8 mouse cellular contexts compared by ENCODE assay signal in genomic region chr11:117975211-117975967, GRCm38 (mm10). TPM values are rescaled to one million over a fixed set of nuclear protein-coding genes. Genes with fewer than 3 reads are reported as not detected.
DNase-seq lines count a peak whose midpoint lies in the region; ATAC-seq and TF ChIP-seq lines count a peak whose summit lies in the region.

No protein-coding gene starts in this region.

- peak; percentile 24 for DNase-seq in adrenal gland, postnatal 14 days
- DNase-seq in adrenal gland, postnatal 4 days (ENCODE audit: low spot score in 2 of 2), result no peak
- DNase-seq in lung, postnatal 10 days, result no peak
- peak; percentile 13 for DNase-seq in hindbrain, postnatal 0 days (ENCODE audit: low spot score)
- peak; percentile 75 for DNase-seq in retina, postnatal 1 day
- no peak for DNase-seq in adrenal gland, adult 18-20 months (ENCODE audit: low spot score in 2 of 2)
- DNase-seq in layer of hippocampus, adult 9-11 months, result no peak

- TF ChIP-seq CTCF in hindbrain, postnatal 0 days (IDR thresholded peaks at IDR 0.05; ENCODE audit: low read depth), result no peak

- H3K4me2 ChIP-seq in lung, embryonic 15.5 days, result peak overlapping the region; percentile 8; the same call in 1 of the 2 replicates
- no peak overlapping the region for H3K4me2 ChIP-seq in hindbrain, postnatal 0 days (ENCODE audit: low read depth, low read length)

- no peak overlapping the region for H3K4me3 ChIP-seq in lung, embryonic 15.5 days
- H3K4me3 ChIP-seq in hindbrain, postnatal 0 days (ENCODE audit: low read length), result no peak overlapping the region

- H3K9ac ChIP-seq in lung, embryonic 15.5 days, result no peak overlapping the region
- H3K9ac ChIP-seq in hindbrain, postnatal 0 days (replicated peaks; ENCODE audit: low read length), result no peak overlapping the region

- no peaks in the 10 kb centered on the region for H3K9me3 ChIP-seq in lung, embryonic 15.5 days
- no peaks in the 10 kb centered on the region for H3K9me3 ChIP-seq in hindbrain, postnatal 0 days (ENCODE audit: low read length)

- no peak for ATAC-seq in lung, embryonic 15.5 days (ENCODE audit: borderline replicate concordance, extremely low read depth, low FRiP score, low TSS enrichment)
- ATAC-seq in hindbrain, postnatal 0 days, result 0 out of 2 replicates have a peak, but pooled peaks have one; percentile 4

- H3K27me3 ChIP-seq in lung, embryonic 15.5 days, result no peaks in the 10 kb centered on the region
- H3K27me3 ChIP-seq in hindbrain, postnatal 0 days (ENCODE audit: insufficient read depth, low read length), result no peaks in the 10 kb centered on the region

- peaks cover 39% of the 10 kb centered on the region for H3K4me1 ChIP-seq in lung, embryonic 15.5 days
- H3K4me1 ChIP-seq in hindbrain, postnatal 0 days (ENCODE audit: insufficient read depth, low read length), result peaks cover 17% of the 10 kb centered on the region

- H3K36me3 ChIP-seq in lung, embryonic 15.5 days, result no peaks in the 10 kb centered on the region
- H3K36me3 ChIP-seq in hindbrain, postnatal 0 days (ENCODE audit: insufficient read depth, low read length), result no peaks in the 10 kb centered on the region

- peak overlapping the region; percentile 78 for H3K27ac ChIP-seq in lung, embryonic 15.5 days
- H3K27ac ChIP-seq in hindbrain, postnatal 0 days, result peak overlapping the region; percentile 58; the same call in 1 of the 2 replicates

- WGBS in lung, embryonic 15.5 days, result 14% methylated on average over 18 of the region's 18 CpGs
- WGBS in hindbrain, postnatal 0 days, result 13% methylated on average over 18 of the region's 18 CpGs

RNA-seq across cellular contexts. Expression of gene Socs3, which starts 5.5 kb away (rescaled TPM):
- total RNA-seq in adrenal gland, postnatal 14 days (2021), result 4.8 and 6.5 TPM in 2 replicates
- 10 to 100 TPM; 11.8 to 12.7 TPM for total RNA-seq in adrenal gland, postnatal 4 days (2021)
- polyA plus RNA-seq in lung, embryonic 15.5 days (2015; fragmentation: Nextera tagmentation; extraction: Ambion mirVana), result 12.7 and 13.5 TPM in 2 replicates
- total RNA-seq in hindbrain, postnatal 0 days (2014; rRNA removed), result 12.3 and 12.4 TPM in 2 replicates
- polyA plus RNA-seq in hindbrain, postnatal 0 days (2015; fragmentation: Nextera tagmentation; extraction: Ambion mirVana), result 6.0 and 7.0 TPM in 2 replicates
- 1 to 10 TPM; 4.2 to 5.6 TPM for total RNA-seq in adrenal gland, adult 18-20 months (2021)

RNA-seq across cellular contexts. Expression of gene Pgs1, which starts 10.7 kb away (rescaled TPM):
- 32.9 and 39.2 TPM in 2 replicates for total RNA-seq in adrenal gland, postnatal 14 days (2021)
- 10 to 100 TPM; 39.1 to 40.4 TPM for total RNA-seq in adrenal gland, postnatal 4 days (2021)
- polyA plus RNA-seq in lung, embryonic 15.5 days (2015; fragmentation: Nextera tagmentation; extraction: Ambion mirVana), result 37.7 and 42.2 TPM in 2 replicates
- total RNA-seq in hindbrain, postnatal 0 days (2014; rRNA removed), result 72.7 and 85.0 TPM in 2 replicates
- 57.2 and 58.3 TPM in 2 replicates for polyA plus RNA-seq in hindbrain, postnatal 0 days (2015; fragmentation: Nextera tagmentation; extraction: Ambion mirVana)
- 10 to 100 TPM; 47.8 to 65.5 TPM for total RNA-seq in adrenal gland, adult 18-20 months (2021)

Comparison
In these comparisons a context has a peak if more than half of its experiments do, and no peak if none do; other contexts are left out.
1. DNase-seq: peak in adrenal gland, postnatal 14 days (single experiment), hindbrain, postnatal 0 days (single experiment) and retina, postnatal 1 day (single experiment); none in adrenal gland, postnatal 4 days (0 of 2), lung, postnatal 10 days (single experiment), adrenal gland, adult 18-20 months (0 of 2) and layer of hippocampus, adult 9-11 months (single experiment).